Mouse (Mus musculus): ENCODE measurements around the gene Med16.

- no peak for TF ChIP-seq CTCF (IDR thresholded peaks at IDR 0.05; ENCODE audit: low read depth, low read length)
- TF ChIP-seq TAL1 (conservative IDR thresholded peaks at IDR 0.05; ENCODE audit: low read depth, low read length), result no peak
- no peak for TF ChIP-seq GATA1 (IDR thresholded peaks at IDR 0.05; ENCODE audit: borderline replicate concordance, low read length)
- no peak for TF ChIP-seq GATA2 (IDR thresholded peaks at IDR 0.05; ENCODE audit: borderline replicate concordance, low read depth, low read length)
- TF ChIP-seq POLR2AphosphoS5 (IDR thresholded peaks at IDR 0.05; ENCODE audit: insufficient replicate concordance, low read depth, low read length), result no peak
Measured at GRCm38 (mm10) chr10:79858416-79859074, 50.2 kb downstream of the Med16 start.
